Comparison of ENCODE assay signal across 13 mouse cellular contexts in genomic region chr19:17386424-17386823, GRCm38 (mm10). TPM values are rescaled to one million over a fixed set of nuclear protein-coding genes. Genes with fewer than 3 reads are reported as not detected.
DNase-seq lines count a peak whose midpoint lies in the region; ATAC-seq and TF ChIP-seq lines count a peak whose summit lies in the region.
"Had no signal": no experiment of that assay in that cellular context is flagged by ENCODE, and none has a peak within 500 bp of the region (broad histone marks: within the 10 kb centered on the region; RNA-seq: fewer than 3 reads in every experiment).

No protein-coding gene starts in this region.

- DNase-seq in kidney, adult 2 months: peak; percentile 43
- DNase-seq in kidney, postnatal 25 days: no peak
- DNase-seq in brain, adult 2 months (ENCODE audit: low read depth, low spot score): peak; percentile 11
- DNase-seq in right cerebral cortex, adult 18-20 months: no peak
- DNase-seq in urinary bladder, postnatal 25 days (ENCODE audit: low spot score): no peak
- DNase-seq: B cell, adult 2 months; cerebellum, adult 11-12 months; liver, embryonic 13.5 days had no signal

- H3K4me2 ChIP-seq in hindbrain, embryonic 15.5 days: peak overlapping the region; percentile 2; the same call in 1 of the 2 replicates
- H3K4me2 ChIP-seq in midbrain, embryonic 15.5 days: no peak overlapping the region
- H3K4me2 ChIP-seq in intestine, embryonic 16.5 days (ENCODE audit: low read depth, low read length): no peak overlapping the region
- H3K4me2 ChIP-seq: forebrain, embryonic 13.5 days; intestine, embryonic 15.5 days; liver, embryonic 13.5 days had no signal

- no peak overlapping the region for H3K4me3 ChIP-seq in kidney, adult 2 months (ENCODE audit: insufficient read depth, low read depth, low read length)
- H3K4me3 ChIP-seq in hindbrain, embryonic 15.5 days: no peak overlapping the region
- no peak overlapping the region for H3K4me3 ChIP-seq in midbrain, embryonic 15.5 days
- no peak overlapping the region for H3K4me3 ChIP-seq in intestine, embryonic 16.5 days (ENCODE audit: low read length)
- H3K4me3 ChIP-seq: forebrain, embryonic 13.5 days; intestine, embryonic 15.5 days; liver, embryonic 13.5 days had no signal

- no peak overlapping the region for H3K9ac ChIP-seq in hindbrain, embryonic 15.5 days
- H3K9ac ChIP-seq in midbrain, embryonic 15.5 days: no peak overlapping the region
- H3K9ac ChIP-seq in intestine, embryonic 16.5 days (ENCODE audit: low read depth, low read length): no peak overlapping the region
- H3K9ac ChIP-seq: forebrain, embryonic 13.5 days; intestine, embryonic 15.5 days; liver, embryonic 13.5 days had no signal

- no peaks in the 10 kb centered on the region for H3K36me3 ChIP-seq in kidney, adult 2 months (ENCODE audit: control insufficient read depth, insufficient read depth, low read length)
- no peaks in the 10 kb centered on the region for H3K36me3 ChIP-seq in hindbrain, embryonic 15.5 days
- no peaks in the 10 kb centered on the region for H3K36me3 ChIP-seq in midbrain, embryonic 15.5 days (replicated peaks)
- no peaks in the 10 kb centered on the region for H3K36me3 ChIP-seq in intestine, embryonic 16.5 days (ENCODE audit: control insufficient read depth, insufficient read depth, low read length)
- H3K36me3 ChIP-seq: intestine, embryonic 15.5 days; liver, embryonic 13.5 days had no signal

- no peak for ATAC-seq in hindbrain, embryonic 15.5 days (ENCODE audit: low FRiP score, low read depth)
- ATAC-seq in midbrain, embryonic 15.5 days (replicated peaks): 0 out of 2 replicates have a peak, but pooled peaks have one; percentile 37
- ATAC-seq in intestine, embryonic 16.5 days: no peak
- ATAC-seq: forebrain, embryonic 13.5 days; intestine, embryonic 15.5 days had no signal

- TF ChIP-seq POLR2A in kidney, adult 2 months (IDR thresholded peaks at IDR 0.05; ENCODE audit: low read depth, low read length): no peak

- no peaks in the 10 kb centered on the region for H3K9me3 ChIP-seq in hindbrain, embryonic 15.5 days
- no peaks in the 10 kb centered on the region for H3K9me3 ChIP-seq in midbrain, embryonic 15.5 days
- no peaks in the 10 kb centered on the region for H3K9me3 ChIP-seq in intestine, embryonic 16.5 days (ENCODE audit: control insufficient read depth, low read length)
- H3K9me3 ChIP-seq: forebrain, embryonic 13.5 days; intestine, embryonic 15.5 days; liver, embryonic 13.5 days had no signal

- peaks cover 5% of the 10 kb centered on the region; the same call in 1 of the 2 replicates for H3K4me1 ChIP-seq in kidney, adult 2 months (ENCODE audit: control insufficient read depth, insufficient read depth, low read length)
- peaks cover 5% of the 10 kb centered on the region; the same call in 1 of the 2 replicates for H3K4me1 ChIP-seq in hindbrain, embryonic 15.5 days (replicated peaks)
- H3K4me1 ChIP-seq in midbrain, embryonic 15.5 days: 0 out of 2 replicates have a peak, but pooled peaks cover 2% of the 10 kb centered on the region
- H3K4me1 ChIP-seq in intestine, embryonic 16.5 days (ENCODE audit: control insufficient read depth, insufficient read depth, low read length): no peaks in the 10 kb centered on the region
- H3K4me1 ChIP-seq: forebrain, embryonic 13.5 days; intestine, embryonic 15.5 days had no signal

- H3K27ac ChIP-seq in kidney, adult 2 months (ENCODE audit: insufficient read depth, low read depth, low read length): peak overlapping the region; percentile 93; the same call in 1 of the 2 replicates
- no peak overlapping the region for H3K27ac ChIP-seq in hindbrain, embryonic 15.5 days (replicated peaks)
- no peak overlapping the region for H3K27ac ChIP-seq in midbrain, embryonic 15.5 days
- H3K27ac ChIP-seq in intestine, embryonic 16.5 days (ENCODE audit: low read length): no peak overlapping the region
- H3K27ac ChIP-seq: forebrain, embryonic 13.5 days; intestine, embryonic 15.5 days; liver, embryonic 13.5 days had no signal

- no peaks in the 10 kb centered on the region for H3K27me3 ChIP-seq in kidney, adult 2 months (replicated peaks; ENCODE audit: control insufficient read depth, insufficient read depth, low read length)
- no peaks in the 10 kb centered on the region for H3K27me3 ChIP-seq in hindbrain, embryonic 15.5 days
- no peaks in the 10 kb centered on the region for H3K27me3 ChIP-seq in midbrain, embryonic 15.5 days (replicated peaks)
- no peaks in the 10 kb centered on the region for H3K27me3 ChIP-seq in intestine, embryonic 16.5 days (replicated peaks; ENCODE audit: control insufficient read depth, insufficient read depth, low read length)
- H3K27me3 ChIP-seq: forebrain, embryonic 13.5 days; intestine, embryonic 15.5 days; liver, embryonic 13.5 days had no signal

- no peak for TF ChIP-seq CTCF in kidney, adult 2 months (conservative IDR thresholded peaks at IDR 0.05; ENCODE audit: insufficient read depth, insufficient read length, low read depth, low read length)

- WGBS in kidney, adult 2 months: 38% methylated on average over 6 of the region's 6 CpGs
- 16% methylated on average over 6 of the region's 6 CpGs for WGBS in hindbrain, embryonic 15.5 days
- WGBS in midbrain, embryonic 15.5 days: 17% methylated on average over 6 of the region's 6 CpGs
- 68% methylated on average over 6 of the region's 6 CpGs for WGBS in intestine, embryonic 16.5 days

RNA-seq across cellular contexts. Expression of gene Rfk, which starts 7.4 kb away (rescaled TPM):
- 88.3 and 98.3 TPM in 2 replicates for polyA plus RNA-seq in kidney, adult 2 months (2012; rRNA removed)
- polyA plus RNA-seq in hindbrain, embryonic 15.5 days (2015; fragmentation: Nextera tagmentation; extraction: Ambion mirVana): 82.3 and 88.1 TPM in 2 replicates
- 63.6 and 72.6 TPM in 2 replicates for polyA plus RNA-seq in midbrain, embryonic 15.5 days (2015; fragmentation: Nextera tagmentation; extraction: Ambion mirVana)
- polyA plus RNA-seq in intestine, embryonic 16.5 days (2015; fragmentation: Nextera tagmentation; extraction: Ambion mirVana): 118 and 135 TPM in 2 replicates

RNA-seq across cellular contexts. Expression of gene Gcnt1, which starts 13.8 kb away (rescaled TPM):
- polyA plus RNA-seq in kidney, adult 2 months (2012; rRNA removed): 158 and 176 TPM in 2 replicates
- polyA plus RNA-seq in hindbrain, embryonic 15.5 days (2015; fragmentation: Nextera tagmentation; extraction: Ambion mirVana): 0.71 and 1.4 TPM in 2 replicates
- 0.45 and 0.59 TPM in 2 replicates for polyA plus RNA-seq in midbrain, embryonic 15.5 days (2015; fragmentation: Nextera tagmentation; extraction: Ambion mirVana)
- 3.5 and 3.8 TPM in 2 replicates for polyA plus RNA-seq in intestine, embryonic 16.5 days (2015; fragmentation: Nextera tagmentation; extraction: Ambion mirVana)

Comparison
In these comparisons a context has a peak if more than half of its experiments do, and no peak if none do; other contexts are left out.
1. DNase-seq: peak in kidney, adult 2 months (single experiment) and brain, adult 2 months (single experiment); none in kidney, postnatal 25 days (0 of 2), right cerebral cortex, adult 18-20 months (single experiment) and urinary bladder, postnatal 25 days (single experiment).
2. RNA of gene Gcnt1, which starts 13.8 kb away (polyA plus RNA-seq): 158 to 176 TPM in kidney, adult 2 months; 3.5 to 3.8 TPM in intestine, embryonic 16.5 days, 0.71 to 1.4 TPM in hindbrain, embryonic 15.5 days and 0.45 to 0.59 TPM in midbrain, embryonic 15.5 days; every median in the first group is over 10 times any median in the second.